In the genomic region with DNA sequence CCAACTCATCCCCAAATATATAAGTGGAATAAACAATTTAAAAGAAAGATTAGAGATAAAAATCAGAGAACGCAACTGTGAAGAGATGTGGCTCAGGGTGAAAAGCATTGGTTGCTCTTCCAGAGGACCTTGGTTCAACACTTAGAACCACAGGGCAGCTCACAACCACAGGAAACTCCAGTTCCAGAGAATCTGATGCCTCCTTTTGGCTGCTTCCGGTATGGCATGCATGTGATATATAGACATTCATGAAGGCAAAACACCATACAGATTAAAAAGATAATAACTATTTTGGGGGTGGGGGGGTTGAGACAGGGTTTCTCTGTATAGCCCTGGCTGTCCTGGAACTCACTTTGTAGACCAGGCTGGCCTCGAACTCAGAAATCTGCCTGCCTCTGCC, we compare ENCODE assay signal across 20 mouse cellular contexts. TPM values are rescaled to one million over a fixed set of nuclear protein-coding genes. Genes with fewer than 3 reads are reported as not detected.
A peak's percentile ranks its signal among the peaks of the same experiment; 100 is the strongest.
DNase-seq lines count a peak whose midpoint lies in the region; ATAC-seq and TF ChIP-seq lines count a peak whose summit lies in the region.
"Had no signal": no experiment of that assay in that cellular context is flagged by ENCODE, and none has a peak within 500 bp of the region (broad histone marks: within the 10 kb centered on the region; RNA-seq: fewer than 3 reads in every experiment).

No protein-coding gene starts in this region.

- no peak overlapping the region for H3K4me3 ChIP-seq in MEL (ENCODE audit: control insufficient read depth in 1 of 2, insufficient read depth in 1 of 2, low read depth in 2 of 2, low read length in 2 of 2)
- H3K4me3 ChIP-seq in stomach, postnatal 0 days (ENCODE audit: low read depth, low read length) = no peak overlapping the region
- H3K4me3 ChIP-seq: embryonic facial prominence, embryonic 12.5 days; erythroblast, embryonic 14.5 days; hindbrain, embryonic 10.5 days; limb, embryonic 12.5 days; liver, embryonic 13.5 days; myocyte had no signal

- H3K9me3 ChIP-seq in MEL (replicated peaks; ENCODE audit: insufficient read depth, low read length) = no peaks in the 10 kb centered on the region
- H3K9me3 ChIP-seq in stomach, postnatal 0 days (ENCODE audit: control insufficient read depth, low read length) = no peaks in the 10 kb centered on the region
- H3K9me3 ChIP-seq: embryonic facial prominence, embryonic 12.5 days; hindbrain, embryonic 10.5 days; limb, embryonic 12.5 days; liver, embryonic 13.5 days had no signal

- no peak overlapping the region for H3K9ac ChIP-seq in MEL (ENCODE audit: control insufficient read depth, low read depth, low read length, poor library complexity, severe bottlenecking)
- H3K9ac ChIP-seq in stomach, postnatal 0 days (ENCODE audit: low read length) = no peak overlapping the region
- H3K9ac ChIP-seq: embryonic facial prominence, embryonic 12.5 days; limb, embryonic 12.5 days; liver, embryonic 13.5 days had no signal

- 89% methylated on average over 3 of the region's 3 CpGs for WGBS in stomach, postnatal 0 days

- DNase-seq in heart, adult 11 months = peak; percentile 28
- DNase-seq in heart, adult 8-10 months (ENCODE audit: low spot score) = no peak
- peak; percentile 40 for DNase-seq in testis, postnatal 10 days (ENCODE audit: low spot score)
- no peak for DNase-seq in testis, postnatal 14 days (ENCODE audit: low spot score)
- peak; percentile 19 for DNase-seq in MEL (ENCODE audit: low read depth, low spot score)
- no peak for DNase-seq in stomach, postnatal 0 days (ENCODE audit: low spot score)
- no peak for DNase-seq in Muller cell, postnatal 12 days (ENCODE audit: inconsistent ontology term)
- DNase-seq: adrenal gland, adult 2 months; cerebellum, adult 9-10 months; gastrocnemius, postnatal 14 days; liver, embryonic 13.5 days; midbrain, embryonic 14.5 days; thymus, adult 2 months had no signal

- no peak for TF ChIP-seq EP300 in MEL (IDR thresholded peaks at IDR 0.05; ENCODE audit: low read depth in 1 of 2, low read length in 2 of 2)
- TF ChIP-seq EP300 in stomach, postnatal 0 days (optimal IDR thresholded peaks at IDR 0.05) = no peak

- ATAC-seq in stomach, postnatal 0 days (ENCODE audit: low FRiP score, low TSS enrichment) = no peak
- ATAC-seq: forebrain, embryonic 14.5 days had no signal

- no peak for TF ChIP-seq POLR2A in MEL (IDR thresholded peaks at IDR 0.05; ENCODE audit: control insufficient read depth in 1 of 2, insufficient read depth in 1 of 2, low read depth in 1 of 2, low read length in 2 of 2, poor library complexity in 1 of 2)

- H3K27ac ChIP-seq in MEL (ENCODE audit: control insufficient read depth, low read depth, low read length) = no peak overlapping the region
- H3K27ac ChIP-seq in stomach, postnatal 0 days (replicated peaks) = no peak overlapping the region
- H3K27ac ChIP-seq: embryonic facial prominence, embryonic 12.5 days; hindbrain, embryonic 10.5 days; limb, embryonic 12.5 days; liver, embryonic 13.5 days had no signal

- TF ChIP-seq RAD21 in MEL (IDR thresholded peaks at IDR 0.05; ENCODE audit: low read depth, low read length) = no peak; the same call in none of the 2 replicates

- peak in 2 of 3 experiments; percentile 9 to 24; a peak in 1 of 6 replicates for TF ChIP-seq CTCF in MEL (IDR thresholded peaks at IDR 0.05 in 2 of 3, conservative IDR thresholded peaks at IDR 0.05 in 1 of 3; ENCODE audit: control insufficient read depth in 1 of 3, insufficient read depth in 1 of 3, low read depth in 2 of 3, low read length in 3 of 3, poor library complexity in 1 of 3, severe bottlenecking in 1 of 3)
- TF ChIP-seq CTCF in stomach, postnatal 0 days (IDR thresholded peaks at IDR 0.05; ENCODE audit: low read depth) = peak; percentile 19; the same call in 1 of the 2 replicates

- H3K27me3 ChIP-seq in MEL (ENCODE audit: control insufficient read depth in 1 of 2, insufficient read depth in 2 of 2, low read length in 2 of 2) = no peaks in the 10 kb centered on the region
- no peaks in the 10 kb centered on the region for H3K27me3 ChIP-seq in stomach, postnatal 0 days (ENCODE audit: control insufficient read depth, insufficient read depth, low read length)
- H3K27me3 ChIP-seq: embryonic facial prominence, embryonic 12.5 days; limb, embryonic 12.5 days had no signal

- no peaks in the 10 kb centered on the region for H3K36me3 ChIP-seq in MEL (ENCODE audit: control insufficient read depth in 1 of 2, insufficient read depth in 2 of 2, low read length in 2 of 2)
- H3K36me3 ChIP-seq in stomach, postnatal 0 days (ENCODE audit: control insufficient read depth, insufficient read depth, low read length) = no peaks in the 10 kb centered on the region
- H3K36me3 ChIP-seq: embryonic facial prominence, embryonic 12.5 days; hindbrain, embryonic 10.5 days; limb, embryonic 12.5 days; liver, embryonic 13.5 days had no signal

- no peaks in the 10 kb centered on the region for H3K4me1 ChIP-seq in MEL (ENCODE audit: control insufficient read depth in 1 of 2, insufficient read depth in 2 of 2, low read length in 2 of 2)
- no peaks in the 10 kb centered on the region for H3K4me1 ChIP-seq in stomach, postnatal 0 days (replicated peaks; ENCODE audit: control insufficient read depth, insufficient read depth)
- H3K4me1 ChIP-seq: embryonic facial prominence, embryonic 12.5 days; hindbrain, embryonic 10.5 days; limb, embryonic 12.5 days; liver, embryonic 13.5 days had no signal

- H3K79me2 ChIP-seq in MEL (ENCODE audit: control insufficient read depth, insufficient read depth, low read length, poor library complexity) = no peaks in the 10 kb centered on the region

- H3K4me2 ChIP-seq in stomach, postnatal 0 days (replicated peaks; ENCODE audit: low read depth) = no peak overlapping the region
- H3K4me2 ChIP-seq: embryonic facial prominence, embryonic 12.5 days; limb, embryonic 12.5 days; liver, embryonic 13.5 days had no signal

TF ChIP-seq in MEL, 35 proteins besides CTCF, POLR2A, EP300 and RAD21:
- TF ChIP-seq SMC3 (IDR thresholded peaks at IDR 0.05; ENCODE audit: low read depth, low read length) = peak; percentile 22; the same call in 1 of the 2 replicates
- no peak for TF ChIP-seq USF1 (IDR thresholded peaks at IDR 0.05; ENCODE audit: low read depth, low read length)
- no peak for TF ChIP-seq ELF1 (IDR thresholded peaks at IDR 0.05; ENCODE audit: low read depth, low read length)

RNA-seq across cellular contexts. Expression of gene Syt5, which starts 15.3 kb away (rescaled TPM):
- total RNA-seq in heart, adult 8-10 months (2022) = 1 to 10 TPM in 1 of 4 experiments, under 1 TPM in 3; 0.50 to 1.0 (median 0.83) TPM
- total RNA-seq in MEL (2012; rRNA removed) = not detected in 2 replicates
- polyA plus RNA-seq in MEL (2012; ENCODE audit: insufficient read depth in 1 of 2, insufficient read length in 2 of 2, low read depth in 1 of 2, low replicate concordance in 2 of 2, missing spikeins in 1 of 2) = not detected
- 6.7 and 7.2 TPM in 2 replicates for polyA plus RNA-seq in stomach, postnatal 0 days (2015; fragmentation: Nextera tagmentation; extraction: Ambion mirVana)

RNA-seq across cellular contexts. Expression of gene Dnaaf3, which starts 30.4 kb away (rescaled TPM):
- 1 to 10 TPM; 2.3 to 3.0 (median 2.6) TPM for total RNA-seq in heart, adult 8-10 months (2022)
- total RNA-seq in MEL (2012; rRNA removed) = 0.69 and 0.73 TPM in 2 replicates
- polyA plus RNA-seq in MEL (2012; ENCODE audit: insufficient read depth in 1 of 2, insufficient read length in 2 of 2, low read depth in 1 of 2, low replicate concordance in 2 of 2, missing spikeins in 1 of 2) = 1 to 10 TPM in 1 of 2 experiments, not detected in 1; 2.9 TPM
- polyA plus RNA-seq in stomach, postnatal 0 days (2015; fragmentation: Nextera tagmentation; extraction: Ambion mirVana) = 0.89 and 0.98 TPM in 2 replicates

RNA-seq across cellular contexts. Expression of gene Tnni3, which starts 38.6 kb away (rescaled TPM):
- total RNA-seq in heart, adult 8-10 months (2022) = over 10,000 TPM in 3 of 4 experiments, 1,000 to 10,000 TPM in 1; 9,443 to 11,840 (median 11,050) TPM
- 281 and 353 TPM in 2 replicates for total RNA-seq in MEL (2012; rRNA removed)
- polyA plus RNA-seq in MEL (2012; ENCODE audit: insufficient read depth in 1 of 2, insufficient read length in 2 of 2, low read depth in 1 of 2, low replicate concordance in 2 of 2, missing spikeins in 1 of 2) = 100 to 1,000 TPM in 1 of 2 experiments, not detected in 1; 328 TPM
- 24.4 and 30.4 TPM in 2 replicates for polyA plus RNA-seq in stomach, postnatal 0 days (2015; fragmentation: Nextera tagmentation; extraction: Ambion mirVana)
- polyA plus RNA-seq: erythroblast, embryonic 14.5 days had no signal

RNA-seq across cellular contexts. Expression of gene Ptprh, which starts 41.2 kb away (rescaled TPM):
- total RNA-seq in heart, adult 8-10 months (2022) = not detected
- total RNA-seq in MEL (2012; rRNA removed) = not detected in 2 replicates
- polyA plus RNA-seq in MEL (2012; ENCODE audit: insufficient read depth in 1 of 2, insufficient read length in 2 of 2, low read depth in 1 of 2, low replicate concordance in 2 of 2, missing spikeins in 1 of 2) = not detected
- 1.9 TPM in 2 replicates for polyA plus RNA-seq in stomach, postnatal 0 days (2015; fragmentation: Nextera tagmentation; extraction: Ambion mirVana)
- total RNA-seq: adrenal gland, adult 2 months; gastrocnemius, postnatal 14 days had no signal
- polyA plus RNA-seq: adrenal gland, adult 2 months; embryonic facial prominence, embryonic 12.5 days; erythroblast, embryonic 14.5 days; forebrain, embryonic 14.5 days; hindbrain, embryonic 10.5 days; limb, embryonic 12.5 days; liver, embryonic 13.5 days; lung, embryonic 16.5 days; myocyte had no signal

RNA-seq across cellular contexts. Expression of gene Tnnt1, which starts 46.5 kb away (rescaled TPM):
- total RNA-seq in heart, adult 8-10 months (2022) = 10 to 100 TPM; 12.4 to 22.1 (median 19.0) TPM
- 5.0 and 5.4 TPM in 2 replicates for total RNA-seq in MEL (2012; rRNA removed)
- polyA plus RNA-seq in MEL (2012; ENCODE audit: insufficient read depth in 1 of 2, insufficient read length in 2 of 2, low read depth in 1 of 2, low replicate concordance in 2 of 2, missing spikeins in 1 of 2) = 10 to 100 TPM in 1 of 2 experiments, not detected in 1; 16.4 TPM
- 15.5 and 16.5 TPM in 2 replicates for polyA plus RNA-seq in stomach, postnatal 0 days (2015; fragmentation: Nextera tagmentation; extraction: Ambion mirVana)
- polyA plus RNA-seq: adrenal gland, adult 2 months had no signal

Comparison
In these comparisons a context has a peak if more than half of its experiments do, and no peak if none do; other contexts are left out.
1. DNase-seq: peak in heart, adult 11 months (single experiment), testis, postnatal 10 days (single experiment) and MEL (single experiment); none in heart, adult 8-10 months (single experiment), testis, postnatal 14 days (single experiment), stomach, postnatal 0 days (single experiment) and Muller cell, postnatal 12 days (single experiment).
2. RNA of gene Tnni3, which starts 38.6 kb away (total RNA-seq): 9,443 to 11,840 TPM in heart, adult 8-10 months; 281 to 353 TPM in MEL; every median in the first group is over 10 times any median in the second.